Mouse (Mus musculus) bone marrow, adult 2 months (tissue): Measurements from ENCODE around the gene Pdcd5.

ENCODE experiments used
- CTCF ChIP-seq: fragments of 200-500 bp; IDR thresholded peaks from 2 replicates; pipeline ENCODE4 v1.5.1; 2011; ENCODE audit warnings: low read length, control low read depth; ENCODE audit not compliant: control insufficient read depth, insufficient read depth
- POLR2A ChIP-seq: fragments of 200-500 bp; IDR thresholded peaks from 2 replicates; pipeline ENCODE4 v1.6.1; 2011; ENCODE audit warnings: low read depth, mild to moderate bottlenecking, control low read depth, low read length, borderline replicate concordance; ENCODE audit not compliant: control insufficient read depth

DNA sequence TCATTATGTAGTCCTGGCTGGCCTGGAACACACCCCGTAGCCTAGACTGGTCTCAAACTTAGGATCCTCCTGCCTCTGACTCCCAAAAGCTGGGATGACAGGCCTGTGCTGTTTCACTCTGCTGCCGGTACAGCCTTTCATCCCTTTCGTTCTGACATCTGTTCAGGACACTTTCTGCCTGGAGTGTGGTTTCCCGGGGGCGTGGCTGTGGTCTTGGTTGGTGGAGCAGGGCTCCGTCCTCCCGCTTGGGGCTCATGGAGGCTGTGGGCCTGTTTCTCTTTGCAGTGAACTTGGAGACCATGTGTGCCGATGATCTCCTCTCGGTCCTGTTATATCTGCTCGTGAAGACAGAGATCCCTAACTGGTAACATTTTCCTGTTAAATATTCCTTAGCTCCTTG, 40.5 kb downstream of the Pdcd5 start:
- TF ChIP-seq CTCF, result no peak
- no peak for TF ChIP-seq POLR2A
